Mouse (Mus musculus): ENCODE results near the gene Il4ra.

The Il4ra gene

GRCm38 (mm10) chr7:125549916-125550315 lies 2.0 kb upstream of the Il4ra start:
- no peak for DNase-seq (ENCODE audit: low spot score)

- DNase-seq (ENCODE audit: low spot score) = peak; percentile 68
These were observed 989 bp upstream of the Il4ra start for GRCm38 (mm10) chr7:125550881-125551381.

- no peak for DNase-seq (ENCODE audit: low spot score)
These were observed 1.1 kb downstream of the Il4ra start for GRCm38 (mm10) chr7:125552851-125553555.

- DNase-seq (ENCODE audit: low spot score) = no peak
These were observed 1.9 kb downstream of the Il4ra start for GRCm38 (mm10) chr7:125553653-125554428.

- DNase-seq (ENCODE audit: low spot score) = no peak
These were observed 2.7 kb downstream of the Il4ra start for GRCm38 (mm10) chr7:125554456-125555114.

- peak; percentile 58 for DNase-seq (ENCODE audit: low spot score)
These were observed 3.5 kb downstream of the Il4ra start for GRCm38 (mm10) chr7:125555351-125555872.

- DNase-seq (ENCODE audit: low spot score) = no peak
These were observed 4.2 kb downstream of the Il4ra start for GRCm38 (mm10) chr7:125556096-125556495.

- no peak for DNase-seq (ENCODE audit: low spot score)
These were observed 4.9 kb downstream of the Il4ra start for GRCm38 (mm10) chr7:125556865-125557264.

GRCm38 (mm10) chr7:125558401-125558945 lies 6.6 kb downstream of the Il4ra start:
- no peak for DNase-seq (ENCODE audit: low spot score)

GRCm38 (mm10) chr7:125558997-125559396 lies 7.1 kb downstream of the Il4ra start:
- no peak for DNase-seq (ENCODE audit: low spot score)

- no peak for DNase-seq (ENCODE audit: low spot score)
These were observed 7.6 kb downstream of the Il4ra start for GRCm38 (mm10) chr7:125559537-125559936.

GRCm38 (mm10) chr7:125560146-125560785 lies 8.3 kb downstream of the Il4ra start:
- peak; percentile 88 for DNase-seq (ENCODE audit: low spot score)

- peak; percentile 95 for DNase-seq (ENCODE audit: low spot score)
These were observed 9.3 kb downstream of the Il4ra start for GRCm38 (mm10) chr7:125561085-125561690.

GRCm38 (mm10) chr7:125562413-125562812 lies 10.5 kb downstream of the Il4ra start:
- DNase-seq (ENCODE audit: low spot score) = no peak

- DNase-seq (ENCODE audit: low spot score) = no peak
These were observed 11.2 kb downstream of the Il4ra start for GRCm38 (mm10) chr7:125563093-125563492.

- no peak for DNase-seq (ENCODE audit: low spot score)
These were observed 12.6 kb downstream of the Il4ra start for GRCm38 (mm10) chr7:125564316-125565024.

GRCm38 (mm10) chr7:125565516-125566285 lies 13.8 kb downstream of the Il4ra start:
- no peak for DNase-seq (ENCODE audit: low spot score)

- DNase-seq (ENCODE audit: low spot score) = peak; percentile 51
These were observed 14.5 kb downstream of the Il4ra start for GRCm38 (mm10) chr7:125566420-125566819.

GRCm38 (mm10) chr7:125568888-125569287 lies 17.0 kb downstream of the Il4ra start:
- no peak for DNase-seq (ENCODE audit: low spot score)

GRCm38 (mm10) chr7:125571891-125572290 lies 20.0 kb downstream of the Il4ra start:
- DNase-seq (ENCODE audit: low spot score) = no peak

Data from lung, postnatal 25 days (tissue).